Mouse (Mus musculus) forebrain, embryonic 12.5 days (tissue): ENCODE measurements at regions not wholly inside any gene's neighbourhood (a gene's known extent, or its start where the extent isn't known, plus 50 kb on each side); places are given as distances from the start of the nearest gene placed in this dataset.

Source experiments
- ATAC-seq: fragments of 200-750 bp; cut with Nextera tagmentation; 2 replicates; pipeline ENCODE4 v1.8.0; 2017; ENCODE audit warnings: moderate TSS enrichment; ENCODE audit not compliant: low FRiP score
- H3K27ac ChIP-seq: fragments of 300-500 bp; sonication (generic); 2 replicates; pipeline ENCODE4 v1.5.1; 2016; ENCODE audit warnings: mild to moderate bottlenecking
- H3K27me3 ChIP-seq: fragments of 300-500 bp; sonication (generic); 2 replicates; pipeline ENCODE4 v1.6.1; 2016; ENCODE audit warnings: mild to moderate bottlenecking
- H3K36me3 ChIP-seq: fragments of 300-500 bp; sonication (generic); replicated peaks from 2 replicates; pipeline ENCODE4 v1.6.1; 2016; ENCODE audit warnings: mild to moderate bottlenecking
- H3K4me1 ChIP-seq: fragments of 300-500 bp; sonication (generic); 2 replicates; pipeline ENCODE4 v1.6.1; 2016
- H3K4me2 ChIP-seq: fragments of 300-500 bp; sonication (generic); 2 replicates; pipeline ENCODE4 v1.6.1; 2016; ENCODE audit warnings: mild to moderate bottlenecking, moderate library complexity
- H3K4me3 ChIP-seq: fragments of 300-500 bp; sonication (generic); replicated peaks from 2 replicates; pipeline ENCODE4 v1.5.1; 2016; ENCODE audit warnings: mild to moderate bottlenecking
- H3K9ac ChIP-seq: fragments of 300-500 bp; sonication (generic); 2 replicates; pipeline ENCODE4 v1.6.1; 2016; ENCODE audit warnings: mild to moderate bottlenecking
- H3K9me3 ChIP-seq: fragments of 300-500 bp; sonication (generic); 2 replicates; pipeline ENCODE4 v1.6.1; 2016
- WGBS: fragments of 180-500 bp; shearing (Covaris S2); methylation state at CpG from one replicate; pipeline ENCODE4 v1.1.7; 2016; 5-methylcytosine and 5-hydroxymethylcytosine counted together

DNA sequence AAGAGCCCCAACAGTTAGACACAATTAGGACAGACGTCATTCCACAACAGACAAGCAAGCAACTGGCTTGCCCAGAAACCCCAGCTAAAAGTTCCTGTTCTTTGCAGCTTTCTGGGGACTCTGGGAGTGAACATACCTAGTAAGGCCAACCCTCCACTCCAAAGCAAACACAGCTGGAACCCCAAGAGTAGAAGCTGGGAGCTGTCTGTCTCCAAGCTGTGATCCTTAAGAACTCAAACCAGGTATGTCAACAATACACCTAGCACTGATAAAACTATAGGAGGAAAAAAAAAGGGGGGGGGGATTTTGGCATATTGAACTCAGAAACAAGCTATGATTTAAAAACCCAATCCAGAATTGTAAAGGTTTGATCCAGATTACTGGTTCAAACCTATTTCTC is 84.2 kb upstream of the Basp1 start:
- WGBS = 28% methylated on average over 1 of the region's 1 CpGs
- peaks cover 82% of the 10 kb centered on the region for H3K27me3 ChIP-seq
- H3K27ac ChIP-seq = no peak overlapping the region
- H3K4me2 ChIP-seq = no peak overlapping the region
- H3K36me3 ChIP-seq = no peaks in the 10 kb centered on the region
- no peak for ATAC-seq
- H3K4me1 ChIP-seq = peaks cover 4% of the 10 kb centered on the region; the same call in 1 of the 2 replicates
- H3K9me3 ChIP-seq = no peaks in the 10 kb centered on the region
- H3K4me3 ChIP-seq = no peak overlapping the region
- no peak overlapping the region for H3K9ac ChIP-seq

DNA sequence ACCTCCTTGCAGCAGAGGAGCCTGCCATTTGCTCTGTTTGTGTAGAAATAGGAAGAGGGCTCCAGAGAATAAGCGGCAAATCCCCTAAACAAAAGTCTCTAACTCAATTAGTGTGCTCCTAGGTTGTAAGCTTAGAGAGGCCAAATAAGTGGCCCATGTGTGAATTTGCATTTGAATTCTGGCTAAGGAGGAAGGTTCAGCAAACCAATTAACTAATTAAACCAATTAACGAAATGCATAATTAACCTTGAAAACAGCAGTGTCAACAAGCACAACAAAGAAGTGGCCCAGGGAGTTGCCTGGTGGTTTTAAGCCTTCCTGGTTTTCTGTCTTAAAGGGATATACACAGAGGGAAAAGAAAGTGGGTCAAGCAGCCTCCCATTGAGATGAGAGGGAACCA is 84.9 kb upstream of the Basp1 start:
- no peaks in the 10 kb centered on the region for H3K9me3 ChIP-seq
- WGBS = 8% methylated on average over 2 of the region's 2 CpGs

DNA sequence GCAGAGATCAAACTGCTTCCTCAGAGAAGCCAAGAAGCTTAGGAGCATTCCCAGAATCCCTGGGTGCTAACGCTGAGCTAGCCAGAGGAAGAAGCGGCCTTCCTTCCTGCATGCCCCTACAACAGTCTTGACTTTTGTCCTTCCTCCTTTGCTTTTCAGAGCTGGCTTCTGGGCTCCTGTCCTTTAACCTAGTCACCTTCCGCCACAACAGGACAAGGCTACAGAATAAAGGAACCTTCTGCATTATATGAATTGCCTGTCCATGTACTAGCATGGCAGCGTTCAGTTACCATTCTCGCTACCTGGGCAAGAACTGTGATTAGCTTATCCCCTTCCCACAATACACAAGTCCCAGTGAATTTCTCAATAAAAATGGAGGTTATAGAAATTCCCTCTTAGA is 88.9 kb upstream of the Basp1 start:
- Histone ChIP-seq H3K9ac (no peak overlapping the region), H3K4me2 (no peak overlapping the region), H3K9me3 (no peaks in the 10 kb centered on the region), H3K27ac (no peak overlapping the region), H3K27me3 (peaks cover 79% of the 10 kb centered on the region), H3K4me3 (no peak overlapping the region), H3K36me3 (no peaks in the 10 kb centered on the region), H3K4me1 (peaks cover 4% of the 10 kb centered on the region; the same call in 1 of the 2 replicates)
- ATAC-seq = no peak
- 90% methylated on average over 5 of the region's 5 CpGs for WGBS

More for the DNA sequence above, 84.9 kb upstream of the Basp1 start:
- peak; percentile 87 for ATAC-seq
- H3K27me3 ChIP-seq = peaks cover 81% of the 10 kb centered on the region
- H3K4me2 ChIP-seq = no peak overlapping the region
- H3K27ac ChIP-seq = no peak overlapping the region
- H3K9ac ChIP-seq = no peak overlapping the region
- H3K36me3 ChIP-seq = no peaks in the 10 kb centered on the region
- H3K4me3 ChIP-seq = no peak overlapping the region
- peaks cover 4% of the 10 kb centered on the region; the same call in 1 of the 2 replicates for H3K4me1 ChIP-seq

DNA sequence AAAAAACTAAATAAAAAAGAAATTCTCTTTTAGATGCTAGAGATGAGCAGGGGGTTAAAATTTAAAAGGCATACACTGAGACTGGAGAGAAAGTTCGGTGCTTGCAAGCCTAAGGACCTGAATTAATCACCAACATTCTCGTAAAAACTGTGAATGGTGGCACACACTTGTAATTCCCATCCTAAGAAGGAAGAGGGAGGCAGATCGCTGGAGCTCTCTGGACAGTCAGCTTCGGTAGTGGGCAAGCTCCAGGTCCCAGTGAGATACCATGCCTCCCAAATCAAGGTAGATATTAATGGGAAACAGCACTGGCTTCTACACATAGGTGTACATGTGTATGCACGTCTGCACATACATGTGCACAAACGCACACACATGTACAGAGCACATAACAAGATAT is 89.5 kb upstream of the Basp1 start:
- Histone ChIP-seq H3K36me3 (no peaks in the 10 kb centered on the region), H3K4me1 (peaks cover 2% of the 10 kb centered on the region; the same call in 1 of the 2 replicates), H3K27ac (no peak overlapping the region), H3K4me3 (no peak overlapping the region), H3K4me2 (no peak overlapping the region), H3K9me3 (no peaks in the 10 kb centered on the region), H3K9ac (no peak overlapping the region), H3K27me3 (peaks cover 81% of the 10 kb centered on the region)
- ATAC-seq = no peak
- 66% methylated on average over 6 of the region's 6 CpGs for WGBS

GRCm38 (mm10) chr15:25509139-25509538 is 95.6 kb upstream of the Basp1 start:
- Histone ChIP-seq H3K9ac (no peak overlapping the region), H3K27ac (no peak overlapping the region), H3K36me3 (no peaks in the 10 kb centered on the region), H3K4me2 (no peak overlapping the region), H3K9me3 (no peaks in the 10 kb centered on the region), H3K4me3 (no peak overlapping the region), H3K27me3 (peaks cover 67% of the 10 kb centered on the region), H3K4me1 (peaks cover 6% of the 10 kb centered on the region; the same call in 1 of the 2 replicates)
- WGBS = 62% methylated on average over 7 of the region's 7 CpGs
- ATAC-seq = no peak

DNA sequence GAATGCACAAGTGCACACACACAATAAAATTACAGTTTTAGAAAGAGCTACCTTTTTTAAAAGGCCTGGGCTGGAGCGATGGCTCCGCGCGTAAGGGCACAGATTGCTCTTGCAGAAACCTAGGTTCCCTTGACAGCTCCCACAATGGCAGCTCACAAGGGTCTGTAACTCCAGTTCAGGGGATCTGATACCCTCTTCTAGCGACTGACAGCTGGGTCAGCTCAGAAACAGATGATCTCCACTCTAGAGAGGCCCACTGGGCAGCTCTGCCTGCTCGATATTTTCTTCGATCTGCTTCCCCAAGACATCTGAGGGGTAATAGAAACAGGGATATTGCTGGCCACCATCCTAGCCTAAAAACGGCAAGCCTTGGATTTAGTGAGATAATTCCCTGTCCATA is 96.0 kb upstream of the Basp1 start:
- Histone ChIP-seq H3K4me2 (no peak overlapping the region), H3K27ac (no peak overlapping the region), H3K36me3 (no peaks in the 10 kb centered on the region), H3K4me3 (no peak overlapping the region), H3K27me3 (peaks cover 63% of the 10 kb centered on the region), H3K4me1 (peaks cover 6% of the 10 kb centered on the region; the same call in 1 of the 2 replicates), H3K9me3 (no peaks in the 10 kb centered on the region), H3K9ac (no peak overlapping the region)
- WGBS = 76% methylated on average over 8 of the region's 8 CpGs
- ATAC-seq = no peak

DNA sequence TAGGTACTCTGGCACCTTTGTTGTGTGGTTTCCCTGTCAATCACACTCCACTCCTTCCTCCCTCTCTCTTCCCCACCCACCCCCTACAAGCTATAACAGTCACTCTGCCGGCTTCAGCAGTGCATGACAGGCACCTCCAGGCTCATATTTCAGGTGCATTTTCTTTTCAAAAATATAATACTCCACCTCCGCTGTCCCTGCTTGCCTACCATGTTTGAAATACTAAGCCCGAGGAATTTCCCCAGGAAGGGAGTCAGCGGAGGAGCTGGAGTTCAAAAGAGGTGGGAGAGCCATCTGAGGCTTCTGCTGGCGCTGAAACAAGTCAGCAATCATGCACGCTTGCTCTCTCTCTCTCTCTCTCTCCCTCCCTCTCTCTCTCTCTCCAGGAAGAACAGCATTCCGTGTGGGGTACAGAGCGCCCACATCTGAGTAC is 96.5 kb upstream of the Basp1 start:
- no peak overlapping the region for H3K4me2 ChIP-seq
- H3K27ac ChIP-seq = no peak overlapping the region
- H3K4me3 ChIP-seq = no peak overlapping the region
- ATAC-seq = no peak
- H3K36me3 ChIP-seq = no peaks in the 10 kb centered on the region
- no peak overlapping the region for H3K9ac ChIP-seq
- WGBS = 52% methylated on average over 8 of the region's 8 CpGs
- peaks cover 6% of the 10 kb centered on the region; the same call in 1 of the 2 replicates for H3K4me1 ChIP-seq
- H3K27me3 ChIP-seq = peaks cover 58% of the 10 kb centered on the region
- no peaks in the 10 kb centered on the region for H3K9me3 ChIP-seq

GRCm38 (mm10) chr15:25518025-25518928 is 104.0 kb upstream of the Myo10 start:
- Histone ChIP-seq H3K4me3 (no peak overlapping the region), H3K9me3 (no peaks in the 10 kb centered on the region), H3K4me2 (no peak overlapping the region), H3K4me1 (no peaks in the 10 kb centered on the region), H3K36me3 (no peaks in the 10 kb centered on the region), H3K9ac (no peak overlapping the region), H3K27ac (no peak overlapping the region), H3K27me3 (no peaks in the 10 kb centered on the region)
- 84% methylated on average over 15 of the region's 15 CpGs for WGBS
- no peak for ATAC-seq

DNA sequence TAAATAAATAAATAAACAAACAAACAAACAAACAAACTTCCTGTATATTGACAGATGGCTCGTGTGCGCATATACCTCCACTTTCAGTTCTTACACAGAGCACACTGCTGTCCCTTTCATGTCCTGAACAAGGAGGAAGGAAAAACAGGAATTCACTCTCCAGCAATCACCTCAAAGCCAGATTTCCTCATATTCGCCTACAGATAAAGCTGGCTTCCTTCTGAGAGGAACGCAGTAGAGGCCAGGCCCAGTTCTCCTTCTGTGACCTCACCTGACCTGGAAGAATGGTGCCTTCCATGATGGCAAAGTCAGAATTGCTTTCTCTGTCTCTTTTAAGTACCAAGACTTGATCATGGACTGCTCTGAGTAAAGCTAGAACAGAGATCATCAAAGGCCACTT is 98.1 kb upstream of the Myo10 start:
- Histone ChIP-seq H3K4me3 (no peak overlapping the region), H3K9me3 (no peaks in the 10 kb centered on the region), H3K4me2 (no peak overlapping the region), H3K9ac (no peak overlapping the region), H3K36me3 (no peaks in the 10 kb centered on the region), H3K27ac (no peak overlapping the region), H3K4me1 (0 out of 2 replicates have a peak, but pooled peaks cover 2% of the 10 kb centered on the region), H3K27me3 (no peaks in the 10 kb centered on the region)
- 91% methylated on average over 4 of the region's 4 CpGs for WGBS
- no peak for ATAC-seq

- Histone ChIP-seq H3K27ac (no peak overlapping the region), H3K27me3 (no peaks in the 10 kb centered on the region; the same call in 1 of the 2 replicates), H3K9ac (no peak overlapping the region), H3K4me2 (no peak overlapping the region), H3K4me1 (0 out of 2 replicates have a peak, but pooled peaks cover 2% of the 10 kb centered on the region), H3K9me3 (no peaks in the 10 kb centered on the region), H3K4me3 (no peak overlapping the region), H3K36me3 (no peaks in the 10 kb centered on the region)
- no peak for ATAC-seq
- WGBS = 69% methylated on average over 7 of the region's 7 CpGs
Observed at GRCm38 (mm10) chr15:25525337-25525736, 97.0 kb upstream of the Myo10 start.

- no peak for ATAC-seq
- WGBS = 77% methylated on average over 22 of the region's 22 CpGs
- H3K9me3 ChIP-seq = no peaks in the 10 kb centered on the region
- no peak overlapping the region for H3K4me3 ChIP-seq
- peaks cover 2% of the 10 kb centered on the region; the same call in 1 of the 2 replicates for H3K27me3 ChIP-seq
- no peak overlapping the region for H3K4me2 ChIP-seq
- H3K4me1 ChIP-seq = no peaks in the 10 kb centered on the region
- H3K27ac ChIP-seq = no peak overlapping the region
- H3K36me3 ChIP-seq = no peaks in the 10 kb centered on the region
- no peak overlapping the region for H3K9ac ChIP-seq
Observed at GRCm38 (mm10) chr15:25536451-25537334, 85.6 kb upstream of the Myo10 start.
